Mouse (Mus musculus): ENCODE results near the gene Cdh22.

GRCm38 (mm10) chr2:165070096-165070816, 164.4 kb downstream of the Cdh22 start:
- TF ChIP-seq USF1 (IDR thresholded peaks at IDR 0.05; ENCODE audit: low read depth) (no peak), SRF (IDR thresholded peaks at IDR 0.05; ENCODE audit: control insufficient read depth, insufficient read length, low read depth) (no peak), POLR2A (IDR thresholded peaks at IDR 0.05; ENCODE audit: insufficient read length, low read depth) (no peak), MYOG (IDR thresholded peaks at IDR 0.05; ENCODE audit: control insufficient read depth in 1 of 3, insufficient read depth in 1 of 3, insufficient read length in 2 of 3, low read depth in 2 of 3) (no peak), TCF12 (IDR thresholded peaks at IDR 0.05; ENCODE audit: insufficient read depth, poor library complexity, severe bottlenecking) (no peak), E2F4 (IDR thresholded peaks at IDR 0.05; ENCODE audit: insufficient read depth) (no peak)

Measured in myocyte (in vitro differentiated cells).